Mouse (Mus musculus): ENCODE measurements around the gene Bloc1s1.
A peak's percentile ranks its signal among the peaks of the same experiment; 100 is the strongest.

The Bloc1s1 gene

DNA sequence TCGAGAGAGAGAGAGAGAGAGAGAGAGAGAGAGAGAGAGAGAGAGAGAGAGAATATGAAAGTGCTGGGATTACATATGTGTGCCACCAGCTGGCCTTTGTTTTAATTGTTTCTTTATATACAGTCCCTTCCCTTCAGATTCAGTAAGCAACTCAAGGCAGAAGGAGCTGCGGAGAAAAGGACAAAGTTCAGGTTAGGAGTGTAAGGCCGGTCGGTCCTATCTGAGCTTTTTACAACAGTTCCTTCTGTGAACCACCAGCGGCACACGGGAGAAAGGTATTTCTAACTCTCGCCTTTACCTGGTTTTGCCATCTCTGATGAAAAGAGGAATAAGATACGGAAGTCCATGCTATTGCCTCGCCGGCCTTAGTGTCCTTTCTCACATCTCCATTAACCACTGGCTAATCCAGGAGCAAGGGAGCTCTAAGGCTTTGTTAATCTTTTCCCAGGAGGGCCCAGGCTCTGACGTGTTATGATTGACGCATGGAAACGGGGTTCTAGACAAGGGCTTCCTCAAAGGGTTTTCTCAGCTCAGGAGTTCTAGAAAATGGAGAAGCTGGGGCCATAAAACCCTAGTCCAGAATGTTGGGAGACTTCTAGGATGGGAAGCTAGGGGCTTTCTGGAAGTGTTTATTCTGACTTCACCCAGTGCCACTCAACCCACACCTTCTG is 14.9 kb downstream of the Bloc1s1 start:
- peak; percentile 59 for DNase-seq (ENCODE audit: low read depth, low spot score)

DNA sequence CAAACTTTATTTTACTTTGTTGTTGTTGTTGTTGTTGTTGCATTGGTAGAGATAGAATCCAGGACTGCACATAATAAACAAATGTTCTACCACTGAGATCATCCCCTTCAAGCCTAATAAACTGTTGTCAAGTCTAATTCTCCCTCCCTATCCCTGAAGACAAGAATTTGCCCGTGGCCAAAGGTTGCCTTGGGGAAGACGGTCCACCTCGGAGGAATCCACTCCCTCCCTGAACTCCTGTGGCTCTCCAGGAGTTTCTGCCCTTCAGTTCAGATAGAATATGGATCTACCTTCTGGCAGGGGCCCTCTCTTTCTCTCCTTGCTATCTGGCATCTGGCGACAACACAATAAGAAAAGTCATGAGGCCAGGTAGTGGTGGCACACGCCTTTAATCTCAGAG is 19.0 kb downstream of the Bloc1s1 start:
- DNase-seq (ENCODE audit: low read depth, low spot score): no peak

DNA sequence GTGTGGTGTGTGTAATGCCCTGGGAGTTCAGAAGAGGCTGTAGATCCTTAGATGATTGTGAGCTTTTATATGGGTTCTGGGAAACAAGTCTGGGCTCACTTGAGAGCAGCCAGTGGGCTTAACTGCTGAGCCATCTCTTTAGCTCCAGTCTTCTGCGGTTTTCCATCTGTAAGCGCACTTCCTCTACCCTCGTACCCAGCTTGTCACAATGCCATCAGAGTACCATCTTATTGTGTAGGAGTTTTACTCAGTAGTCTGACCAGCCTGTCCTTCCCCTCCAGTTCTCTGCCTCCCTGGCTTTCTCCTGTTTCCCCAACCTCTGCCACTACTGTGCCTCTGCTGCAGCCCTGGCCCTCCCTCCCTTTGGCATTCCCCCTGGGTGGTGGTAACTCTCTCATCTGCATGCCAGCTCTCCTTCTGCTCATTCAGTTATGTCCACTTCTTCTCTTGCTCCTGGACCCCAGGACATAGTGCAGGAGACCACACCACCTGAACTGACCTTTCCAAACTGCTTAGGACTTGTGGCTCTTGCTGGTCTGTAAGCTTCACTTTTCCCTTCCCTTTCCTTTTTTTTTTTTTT is 21.3 kb downstream of the Bloc1s1 start:
- no peak for DNase-seq (ENCODE audit: low read depth, low spot score)

DNA sequence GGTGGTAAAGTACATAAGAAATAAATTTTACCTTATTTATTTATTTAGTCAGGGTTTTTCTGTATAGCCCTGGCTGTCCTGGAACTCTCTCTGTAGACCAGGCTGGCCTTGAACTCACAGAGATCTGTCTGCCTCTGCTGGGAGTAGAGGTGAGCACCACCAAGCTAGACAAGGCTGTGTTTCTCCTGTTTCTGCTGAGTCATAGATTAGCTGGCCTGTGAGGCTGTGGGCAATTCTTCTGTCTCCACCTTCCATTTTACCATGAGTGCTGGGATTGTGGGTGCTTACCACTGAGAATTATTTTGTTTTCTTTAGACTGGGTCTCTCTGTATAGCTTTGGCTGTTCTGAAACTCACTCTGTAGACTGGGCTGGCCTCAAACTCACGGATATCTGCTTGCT is 22.4 kb downstream of the Bloc1s1 start:
- DNase-seq (ENCODE audit: low read depth, low spot score): no peak

DNA sequence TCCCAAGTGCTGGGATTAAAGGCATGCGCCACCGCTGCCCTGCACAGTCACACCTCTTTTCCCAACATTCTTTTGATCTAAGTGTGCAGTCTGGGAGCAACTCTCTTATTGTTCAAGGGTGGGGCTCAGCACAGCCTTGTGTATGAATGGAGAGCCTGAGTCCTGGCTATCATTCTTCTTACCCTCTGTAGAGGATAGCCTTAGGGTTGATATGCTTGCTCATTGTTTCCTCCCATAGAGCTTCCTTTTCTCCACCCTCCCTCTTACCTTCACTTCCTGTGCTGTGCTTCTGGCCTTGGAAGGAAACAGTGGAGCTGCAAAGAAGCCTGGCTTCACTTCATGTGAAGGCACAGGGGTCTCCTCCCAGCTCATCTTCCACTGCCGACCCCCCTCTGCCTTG is 23.1 kb downstream of the Bloc1s1 start, which contains the start of gene Cd63:
Gene Cd63, plus strand, starts transcription at position 292 of the 400 bp plus-strand sequence.
- no peak for DNase-seq (ENCODE audit: low read depth, low spot score)

DNA sequence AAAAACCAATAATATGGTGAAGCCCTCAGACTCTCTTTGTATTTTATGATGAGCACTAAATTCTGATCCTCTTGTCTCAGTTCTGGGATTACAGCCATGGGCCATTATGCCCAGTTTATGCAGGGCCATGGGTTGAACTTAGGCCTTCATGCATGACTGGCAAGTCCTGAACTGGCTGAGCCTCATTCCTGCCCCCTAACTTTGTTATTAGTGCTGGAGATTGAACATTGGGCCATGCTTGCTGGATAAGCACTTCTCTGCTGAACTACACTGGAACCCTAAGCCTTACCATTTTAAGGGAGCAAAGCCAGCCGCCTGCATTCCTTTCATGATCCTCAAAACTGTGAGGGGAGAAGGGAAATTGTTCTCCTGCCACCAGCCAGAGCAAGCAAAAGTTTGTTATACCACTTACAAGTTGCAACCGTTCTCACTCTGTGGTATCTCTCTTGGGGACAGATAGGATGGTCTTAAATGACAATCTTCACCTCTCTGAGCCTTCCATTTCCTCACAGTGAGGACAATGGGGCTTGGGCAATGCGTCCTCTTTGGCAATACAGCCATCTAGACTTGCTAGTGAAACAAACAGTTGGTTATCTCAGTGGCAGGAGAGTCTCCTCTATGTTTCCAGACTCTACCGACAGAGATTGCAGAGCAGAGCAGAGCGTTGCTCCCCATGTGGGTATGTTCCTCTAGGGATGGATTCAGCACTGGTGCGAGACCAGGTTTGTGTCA is 23.9 kb downstream of the Bloc1s1 start:
- no peak for DNase-seq (ENCODE audit: low read depth, low spot score)

DNA sequence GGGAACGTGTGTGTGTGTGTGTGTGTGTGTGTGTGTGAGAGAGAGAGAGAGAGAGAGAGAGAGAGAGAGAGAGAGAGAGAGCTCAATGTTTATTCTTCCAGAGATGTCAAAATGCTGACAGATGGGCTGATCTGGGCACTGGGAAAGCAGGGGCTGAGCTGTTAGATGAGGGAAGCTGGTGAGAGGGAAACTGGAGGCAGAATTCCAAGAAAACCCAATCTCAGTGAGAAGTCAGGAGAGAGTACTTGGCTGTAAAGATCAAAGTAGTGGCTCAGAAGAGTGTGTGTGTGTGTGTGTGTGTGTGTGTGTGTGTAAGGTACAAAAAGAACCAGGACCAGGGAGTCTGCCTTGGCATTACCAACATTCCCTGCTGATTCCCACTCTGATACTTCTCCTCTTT is 26.3 kb downstream of the Bloc1s1 start:
- no peak for DNase-seq (ENCODE audit: low read depth, low spot score)

DNA sequence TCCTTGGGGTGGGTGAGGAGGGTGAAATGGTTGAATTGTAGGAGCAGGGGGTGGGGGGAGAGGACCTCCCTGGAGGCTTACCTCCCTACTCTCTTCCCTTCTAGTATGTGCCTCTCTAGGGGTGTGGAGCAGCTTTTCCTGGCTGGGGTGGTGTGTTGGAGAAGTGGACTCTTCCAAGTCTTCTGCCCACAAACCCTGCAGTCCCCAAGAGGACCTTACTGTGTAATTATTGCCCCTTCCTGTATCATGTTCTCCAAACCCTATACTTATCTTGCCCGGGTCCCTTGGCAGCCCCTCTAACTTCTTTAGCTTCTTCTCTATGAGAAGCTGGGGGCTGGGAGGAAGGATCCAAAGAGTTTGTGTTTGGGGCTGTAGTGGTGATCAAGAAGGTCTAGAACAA is 27.0 kb downstream of the Bloc1s1 start:
- DNase-seq (ENCODE audit: low read depth, low spot score): no peak

DNA sequence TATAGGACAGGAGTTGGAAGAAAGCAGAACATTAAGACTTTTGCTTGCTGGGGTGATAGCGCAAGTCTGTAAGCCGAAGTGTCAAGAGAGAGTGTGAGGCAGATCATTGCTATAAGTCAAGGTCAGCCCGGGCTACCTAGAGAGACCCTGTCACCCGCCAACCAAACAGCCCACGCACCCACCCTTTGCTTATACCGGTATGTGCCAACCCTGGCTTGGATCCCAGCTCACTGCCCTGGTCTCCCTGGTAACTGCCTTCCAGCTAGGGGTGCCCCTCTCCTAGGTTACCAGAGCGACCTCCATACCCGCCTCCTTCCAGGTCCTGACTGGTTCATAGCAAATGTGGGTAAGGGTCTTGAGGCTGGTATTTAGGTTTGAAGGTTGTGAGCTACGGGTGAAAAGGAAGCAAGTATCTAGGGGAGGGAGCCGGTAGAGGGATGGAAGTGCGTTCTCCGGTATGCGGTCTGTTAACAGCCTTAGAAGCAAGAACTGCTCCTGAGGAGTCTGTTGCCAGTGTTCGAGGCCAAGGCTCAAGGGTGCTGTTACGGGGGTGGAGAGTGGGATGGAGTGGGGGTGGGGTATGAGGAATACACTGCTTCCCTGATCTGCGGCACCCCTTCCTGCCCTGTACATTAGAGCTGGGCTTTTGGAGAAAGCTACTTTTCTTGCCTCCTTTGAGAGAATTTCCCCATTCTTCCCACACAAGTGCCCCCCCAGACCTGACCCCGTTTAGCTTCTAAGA is 27.7 kb downstream of the Bloc1s1 start:
- DNase-seq (ENCODE audit: low read depth, low spot score): no peak

DNA sequence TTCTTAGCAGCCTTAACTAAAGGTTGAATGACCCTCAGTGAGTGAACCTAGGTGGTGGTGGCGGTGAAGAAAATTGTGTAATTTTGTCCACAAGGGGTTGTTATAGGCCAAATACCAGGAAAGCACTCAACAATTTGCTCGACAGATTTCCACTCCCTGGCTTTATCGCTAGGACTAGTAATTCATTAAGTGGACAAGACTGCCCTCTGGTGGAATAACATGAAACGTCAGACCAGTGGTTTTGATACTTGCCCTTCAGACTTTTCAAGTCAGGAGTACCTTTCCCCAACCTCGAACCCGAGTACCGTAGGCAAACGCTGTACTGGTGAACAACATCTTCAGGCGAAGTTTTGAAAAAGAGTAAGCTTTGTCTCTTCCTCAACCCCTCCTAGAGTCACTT is 28.4 kb downstream of the Bloc1s1 start:
- DNase-seq (ENCODE audit: low read depth, low spot score): peak; percentile 95

DNA sequence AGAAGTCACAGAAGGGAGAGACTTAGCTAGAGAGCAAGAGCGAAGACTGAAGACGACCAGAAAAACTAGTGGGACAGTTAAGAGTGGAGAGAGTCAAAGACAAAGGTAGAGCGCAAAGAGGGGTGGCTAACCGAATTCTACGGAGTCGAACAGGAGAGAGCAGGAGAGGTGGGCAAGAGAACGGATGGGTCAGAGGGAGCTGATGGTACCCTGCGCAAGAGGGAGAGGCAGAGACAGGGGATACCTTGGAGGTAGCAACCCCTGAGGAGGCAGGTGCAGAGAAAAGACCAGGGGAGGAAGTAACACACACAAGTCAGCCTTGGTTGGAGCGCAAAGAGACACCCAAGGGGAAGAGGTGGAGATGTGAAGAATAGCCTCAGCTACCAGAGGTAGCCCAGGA is 31.6 kb downstream of the Bloc1s1 start:
- no peak for DNase-seq (ENCODE audit: low read depth, low spot score)

DNA sequence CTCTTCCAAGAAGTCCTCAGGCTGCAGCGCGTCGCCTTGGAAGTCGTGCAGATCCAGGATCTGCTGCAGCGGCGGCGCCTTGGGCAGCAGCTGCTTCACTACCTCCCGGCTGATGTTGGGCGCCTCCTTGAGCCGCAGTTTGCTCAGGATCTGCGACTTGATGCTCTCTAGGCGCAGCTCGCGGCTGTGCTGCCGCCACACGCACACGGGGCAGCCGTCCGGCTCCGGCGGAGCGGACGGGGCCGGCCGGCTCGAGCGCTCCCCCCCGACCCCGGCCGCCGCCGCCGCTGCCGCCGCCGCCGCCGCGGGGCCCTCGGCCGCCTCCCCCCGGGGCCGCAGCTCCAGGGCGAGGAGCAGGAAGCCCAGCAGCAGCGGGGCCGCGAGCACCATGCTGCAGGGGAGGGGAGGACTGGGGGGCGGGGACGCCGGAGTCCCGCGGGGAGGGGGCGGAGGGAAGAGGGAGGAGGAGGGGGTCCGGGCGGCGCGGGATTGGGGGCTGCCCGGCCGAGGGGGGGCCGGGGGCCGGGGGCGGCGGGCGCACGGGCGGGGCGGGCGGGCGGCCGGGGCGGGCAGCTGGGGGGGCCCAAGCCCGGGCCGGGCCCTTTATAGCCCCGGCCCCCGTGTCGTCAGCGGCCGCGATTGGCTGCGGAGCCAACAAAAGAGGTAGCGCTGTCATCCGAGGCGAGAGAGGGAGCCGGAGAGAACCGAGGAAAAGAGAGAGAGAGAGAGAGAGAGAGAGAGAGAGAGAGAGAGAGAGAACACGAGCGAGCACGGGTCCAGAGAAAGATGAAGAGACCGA is 32.3 kb downstream of the Bloc1s1 start, which contains the start of gene Gdf11:
Gene Gdf11, minus strand, starts transcription at position 423 of the 799 bp plus-strand sequence.
- peak; percentile 64 for DNase-seq (ENCODE audit: low read depth, low spot score)

DNA sequence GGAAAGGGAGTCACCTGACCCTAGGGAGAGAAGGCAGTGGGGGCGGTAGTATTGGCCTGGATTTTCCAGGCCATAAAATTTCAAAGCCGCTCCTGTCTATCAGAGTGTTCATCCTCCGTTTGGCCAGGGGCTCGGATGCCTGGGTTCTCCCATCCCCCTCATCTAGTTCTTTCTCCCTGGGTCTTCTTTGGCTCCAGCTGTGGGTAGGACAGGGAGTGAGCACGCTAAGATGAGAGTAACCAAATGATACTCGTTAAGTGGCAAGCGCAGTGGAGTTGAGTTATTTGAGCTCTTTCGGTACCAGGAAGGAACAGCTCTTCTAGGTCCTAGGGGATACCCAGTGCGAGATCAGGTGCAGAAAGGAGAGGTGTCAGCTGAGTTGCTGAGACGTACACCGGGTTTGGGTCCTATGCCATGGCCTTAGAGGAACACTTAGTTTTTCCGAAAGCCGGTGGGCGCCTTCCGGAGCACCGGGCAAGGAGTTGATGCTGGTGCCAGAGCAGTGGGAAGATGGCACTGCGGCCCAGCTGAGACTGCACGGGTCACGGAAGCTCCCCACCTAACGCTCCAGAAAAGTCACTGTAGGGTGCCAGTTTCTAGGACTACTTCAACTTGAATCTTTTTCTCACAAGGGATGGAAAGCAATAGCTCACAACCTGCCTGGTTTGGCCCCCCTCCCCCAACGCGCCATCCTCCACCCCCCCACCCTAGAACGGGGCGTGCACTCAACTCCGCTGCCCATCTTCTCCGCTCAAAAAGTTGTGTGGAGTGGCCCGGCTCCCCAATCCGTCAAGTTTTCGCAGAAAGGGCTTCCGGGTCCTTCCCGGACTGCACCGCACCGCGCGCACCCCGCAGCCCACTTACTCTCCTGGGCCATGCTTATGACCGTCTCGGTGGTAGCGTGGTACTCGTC is 33.2 kb downstream of the Bloc1s1 start:
- no peak for DNase-seq (ENCODE audit: low read depth, low spot score)

DNA sequence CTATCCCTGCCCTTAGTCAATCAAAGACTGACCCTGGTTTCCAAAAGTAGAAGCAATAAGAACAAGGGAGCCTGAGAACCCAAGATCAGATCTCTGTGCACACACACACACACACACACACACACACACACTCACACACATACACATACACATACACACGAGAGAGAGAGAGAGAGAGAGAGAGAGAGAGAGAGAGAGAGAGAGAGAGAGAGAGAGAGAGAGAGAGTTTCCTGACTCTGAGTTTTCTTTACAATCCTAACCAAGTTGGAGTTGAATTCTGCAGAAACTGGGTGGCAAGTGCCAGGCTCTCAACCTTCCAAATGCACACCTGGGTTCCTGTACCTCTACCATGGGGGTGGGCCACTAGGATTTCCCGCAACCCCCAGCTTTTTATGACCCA is 34.0 kb downstream of the Bloc1s1 start:
- DNase-seq (ENCODE audit: low read depth, low spot score): no peak

DNA sequence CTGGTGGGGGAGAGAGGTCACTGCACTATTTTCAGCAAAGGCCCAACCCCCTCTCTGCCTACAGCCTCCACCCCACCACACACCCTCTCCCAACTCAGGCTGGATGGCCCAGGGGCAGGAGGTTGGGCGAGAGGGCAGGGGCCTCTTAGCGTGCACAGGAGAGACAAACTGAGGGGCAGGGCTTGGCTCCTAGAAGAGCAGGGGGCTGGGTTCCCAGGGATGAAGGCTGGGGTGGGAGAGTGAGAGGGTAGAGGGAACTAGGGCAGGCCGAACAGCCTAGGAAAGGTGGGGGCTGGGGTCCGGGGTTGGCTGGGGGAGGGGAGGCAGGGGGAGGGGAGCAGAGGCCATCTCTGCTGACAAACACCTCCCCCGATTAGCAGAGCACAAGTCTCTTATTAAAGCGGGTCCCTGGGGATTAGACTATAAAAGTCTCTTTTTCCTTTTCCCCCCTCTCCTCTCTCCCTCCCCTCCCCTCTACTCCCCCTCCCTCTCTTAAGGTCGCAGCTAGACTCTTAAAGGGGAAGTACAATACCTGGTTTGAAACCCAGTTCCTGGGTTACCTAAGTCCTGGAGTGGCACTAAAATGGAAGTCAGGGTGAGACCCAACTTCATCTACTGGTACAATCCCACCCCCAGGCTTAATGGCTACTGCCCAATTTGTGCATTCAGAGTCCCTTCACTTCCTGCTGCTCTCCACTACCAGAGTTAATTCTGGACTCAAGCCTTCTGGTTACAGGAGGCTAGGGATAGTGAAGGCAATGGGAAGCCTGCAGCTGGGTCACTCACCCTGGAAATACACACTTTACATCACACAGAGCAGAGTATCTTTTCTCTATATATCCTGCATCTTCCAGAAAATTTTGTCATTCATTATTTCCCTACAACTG is 34.7 kb downstream of the Bloc1s1 start:
- DNase-seq (ENCODE audit: low read depth, low spot score): no peak

DNA sequence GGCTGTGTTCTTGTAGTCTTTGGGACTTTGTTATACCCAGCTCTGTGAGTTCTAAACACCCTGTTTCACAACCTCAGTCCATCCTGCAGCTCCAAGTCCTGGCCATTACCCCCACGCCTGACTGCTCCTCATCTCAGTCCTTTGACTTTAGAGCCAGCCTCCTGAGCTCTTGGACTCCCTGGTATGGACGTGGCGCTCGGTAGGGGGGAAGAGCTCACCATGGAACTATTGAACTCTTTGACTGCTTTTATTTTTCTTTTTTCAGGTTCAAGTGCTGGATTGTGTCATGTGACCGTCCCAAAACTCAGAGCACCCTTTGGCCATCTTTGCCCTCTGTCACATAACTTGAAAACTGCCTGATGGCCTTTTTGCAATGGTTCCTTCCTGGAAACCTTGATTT is 41.8 kb downstream of the Bloc1s1 start:
- no peak for DNase-seq (ENCODE audit: low read depth, low spot score)

DNA sequence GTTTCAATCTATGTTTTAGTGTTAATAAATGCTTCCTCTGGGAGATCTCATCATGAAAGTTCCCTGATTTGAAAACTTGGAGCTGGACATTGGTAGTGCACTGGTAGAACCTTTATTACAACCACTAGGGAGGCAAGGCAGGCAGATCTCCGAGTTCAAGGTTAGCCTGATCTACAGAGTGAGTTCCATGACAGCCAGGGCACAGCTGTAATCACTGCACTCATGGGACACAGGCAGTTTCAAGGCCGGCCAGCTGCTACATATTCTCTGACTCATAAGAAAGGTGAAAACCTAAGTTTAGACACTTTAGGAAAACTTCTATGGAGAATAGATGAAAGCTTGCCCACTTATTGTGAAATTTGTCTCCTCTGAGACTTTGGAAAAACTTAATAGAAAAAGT is 45.0 kb downstream of the Bloc1s1 start:
- DNase-seq (ENCODE audit: low read depth, low spot score): no peak

DNA sequence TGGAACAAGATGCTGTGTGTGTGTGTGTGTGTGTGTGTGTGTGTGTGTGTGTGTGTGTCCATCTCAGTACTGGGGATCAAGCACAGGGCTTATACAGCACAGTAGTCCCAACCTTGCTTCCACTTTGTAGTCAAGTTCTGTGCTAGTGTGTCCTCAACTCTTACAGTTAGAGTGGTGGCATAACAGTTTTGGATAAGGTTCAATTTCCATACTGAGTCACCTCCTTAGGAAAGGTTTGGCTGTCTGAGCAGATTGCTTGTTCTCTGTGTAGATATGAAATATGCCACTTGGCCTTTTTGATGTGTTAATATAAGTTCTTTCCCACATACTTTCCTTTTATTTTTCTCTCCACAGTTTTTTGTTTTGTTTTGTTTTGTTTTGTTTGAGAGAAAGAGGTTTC is 45.5 kb downstream of the Bloc1s1 start:
- DNase-seq (ENCODE audit: low read depth, low spot score): peak; percentile 68

DNA sequence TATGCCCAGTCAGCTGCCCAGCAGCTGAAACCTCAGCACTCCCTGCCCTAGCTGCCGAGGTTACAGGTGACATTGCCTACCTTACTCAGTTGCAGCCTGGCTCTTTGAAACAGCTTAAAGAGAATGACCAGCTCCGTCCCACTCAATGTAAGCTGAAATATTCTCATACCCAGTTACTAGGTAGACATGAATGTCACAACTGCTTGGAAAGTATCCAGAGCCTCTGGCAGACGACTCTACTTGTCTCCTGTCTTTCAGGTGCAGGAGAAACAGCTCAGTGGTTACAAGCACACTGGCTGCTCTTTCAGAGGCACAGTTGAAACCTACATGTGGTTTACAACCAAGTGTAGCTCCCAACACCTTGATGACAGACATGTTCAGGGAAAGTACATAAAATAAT is 53.5 kb downstream of the Bloc1s1 start:
- no peak for DNase-seq (ENCODE audit: low read depth, low spot score)

All from 3T3-L1 (cell line).